Mouse (Mus musculus) naive thymus-derived CD4-positive, alpha-beta T cell, adult 2 months (primary cell): ENCODE measurements at regions not wholly inside any gene's neighbourhood (a gene's known extent, or its start where the extent isn't known, plus 50 kb on each side); places are given as distances from the start of the nearest gene placed in this dataset.
A peak's percentile ranks its signal among the peaks of the same experiment; 100 is the strongest.

ENCODE experiments used
- DNase-seq: peaks from one replicate; pipeline ENCODE4 v3.0.0-alpha.2; 2011; ENCODE audit warnings: low read depth

DNA sequence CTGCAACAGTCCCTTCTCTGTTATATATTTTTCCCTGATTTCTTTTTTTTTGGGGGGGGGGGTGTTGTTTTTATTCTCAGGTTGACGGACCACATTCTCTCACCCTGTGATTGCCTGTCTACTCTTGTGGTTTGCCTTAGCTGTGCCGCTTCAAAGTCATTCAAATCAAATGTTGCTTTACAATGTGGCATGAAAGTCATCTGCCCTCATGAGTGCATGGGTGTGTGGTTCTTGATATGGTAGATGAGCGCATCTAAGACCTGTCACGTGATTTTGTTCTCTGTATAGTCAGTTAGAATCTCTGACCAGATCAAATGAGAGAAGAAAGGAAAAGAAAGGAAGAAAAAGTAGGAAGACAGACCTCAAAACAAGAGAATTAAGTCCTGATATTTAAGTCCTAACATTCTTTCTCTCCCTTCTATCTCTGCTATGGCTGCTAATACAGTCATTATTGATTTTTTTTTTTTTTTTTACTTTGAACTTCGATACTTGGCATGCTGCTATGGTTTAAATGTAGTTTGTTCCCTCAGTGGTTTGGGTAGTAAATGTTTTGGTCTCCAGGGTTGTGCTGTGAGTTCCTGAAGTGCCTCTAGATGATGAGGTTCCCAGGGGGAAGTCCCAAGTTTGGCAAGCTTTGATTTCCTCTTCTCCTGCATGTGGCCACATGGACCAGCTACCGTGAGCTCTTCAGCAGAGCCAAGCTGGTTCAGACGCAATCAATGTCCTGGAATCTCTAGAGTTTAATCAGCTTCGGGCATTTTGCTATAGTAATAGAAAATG is 91.2 kb upstream of the Npas2 start:
- peak; percentile 68 for DNase-seq

- no peak for DNase-seq
Measured at GRCm38 (mm10) chr1:39102989-39103910, 90.3 kb upstream of the Npas2 start.

GRCm38 (mm10) chr1:39105546-39106371 is 87.8 kb upstream of the Npas2 start:
- peak; percentile 39 for DNase-seq

GRCm38 (mm10) chr1:39106372-39106643 is 87.2 kb upstream of the Npas2 start:
- DNase-seq: no peak

DNA sequence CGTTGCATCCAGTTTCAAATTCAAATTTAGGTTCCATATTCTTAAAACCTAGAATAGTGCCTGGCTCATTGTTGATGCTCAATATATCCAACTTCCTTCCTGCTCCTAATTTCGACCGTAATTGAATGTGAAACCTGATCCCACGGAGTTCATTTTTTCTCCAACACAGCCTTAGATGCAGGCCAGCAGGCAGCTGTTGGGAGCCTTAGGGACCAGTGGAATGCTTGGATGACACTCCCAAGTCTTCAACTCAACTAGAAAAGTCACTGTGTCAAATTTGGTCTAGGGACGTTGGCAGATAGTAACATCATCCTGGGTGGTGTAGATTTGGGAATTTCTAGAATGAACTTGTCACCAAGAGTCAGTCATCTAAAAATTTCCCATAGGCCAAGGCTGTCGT is 86.9 kb upstream of the Npas2 start:
- no peak for DNase-seq

GRCm38 (mm10) chr1:39116319-39116718 is 77.2 kb upstream of the Npas2 start:
- no peak for DNase-seq

DNA sequence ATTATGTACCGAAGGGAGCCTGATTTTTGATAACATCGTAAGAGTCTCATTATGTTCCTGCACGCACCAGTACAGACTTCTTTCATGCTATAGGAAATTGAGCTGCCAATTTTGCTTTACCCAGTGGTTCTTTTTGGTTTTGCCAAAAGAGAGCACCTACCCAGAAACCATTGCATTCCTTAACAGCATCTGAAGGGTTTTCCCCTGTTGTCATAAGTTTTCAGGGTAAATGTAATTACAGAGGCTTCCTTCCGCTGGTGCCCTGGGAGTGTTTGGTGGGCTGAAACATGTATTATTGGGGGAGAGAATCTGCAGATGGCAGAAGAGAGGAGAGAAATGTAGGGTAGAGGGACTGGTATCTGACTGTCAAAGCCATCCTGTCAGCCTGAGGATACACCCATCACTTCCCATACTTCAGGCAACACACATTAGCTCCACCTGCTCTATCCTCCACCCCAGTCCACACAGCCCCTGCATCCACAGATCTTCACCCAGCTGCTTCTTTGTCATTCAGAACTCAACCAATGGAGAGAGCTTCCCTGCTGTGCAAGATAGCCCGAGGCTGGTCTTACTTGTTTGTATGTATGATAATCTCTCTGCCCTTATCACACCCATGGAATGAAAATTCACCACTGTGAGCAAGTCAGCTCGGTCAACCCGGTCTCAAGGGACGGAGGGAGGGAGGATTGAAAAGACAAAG is 71.1 kb upstream of the Npas2 start:
- no peak for DNase-seq

DNA sequence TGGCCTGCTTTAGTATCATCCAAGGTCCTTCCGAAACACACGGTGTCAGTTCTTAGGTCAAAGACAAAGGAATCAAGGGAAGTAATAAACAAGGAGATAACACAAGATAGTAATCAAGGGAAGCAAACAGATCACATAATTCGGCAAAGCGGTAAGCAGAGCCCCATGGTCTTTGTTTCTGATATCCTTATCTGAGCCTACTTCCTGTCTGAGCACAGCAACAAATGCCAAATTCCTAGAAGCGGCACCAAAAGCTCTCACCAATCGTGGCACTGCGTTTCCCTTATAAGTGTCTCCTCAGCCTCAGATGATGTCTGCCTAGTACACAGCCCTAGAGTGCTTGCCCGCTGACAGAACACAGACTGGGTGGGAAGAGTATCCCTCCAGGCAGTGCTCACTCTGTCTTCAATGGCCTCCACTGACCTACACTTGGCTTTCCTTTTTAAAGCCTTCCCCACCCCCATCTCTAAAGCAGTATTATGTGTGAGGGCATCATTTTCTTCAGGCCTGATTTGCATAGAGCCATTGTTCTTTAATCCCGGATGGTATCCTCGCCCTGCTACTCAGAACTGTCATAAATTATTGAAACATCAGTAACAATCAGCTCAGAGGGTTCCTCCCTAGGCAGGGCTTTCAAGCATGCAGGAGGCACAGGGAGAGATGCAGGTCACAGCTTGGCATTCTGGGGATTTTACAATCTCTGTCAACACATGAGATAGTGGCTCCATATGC is 70.3 kb upstream of the Npas2 start:
- peak; percentile 46 for DNase-seq

DNA sequence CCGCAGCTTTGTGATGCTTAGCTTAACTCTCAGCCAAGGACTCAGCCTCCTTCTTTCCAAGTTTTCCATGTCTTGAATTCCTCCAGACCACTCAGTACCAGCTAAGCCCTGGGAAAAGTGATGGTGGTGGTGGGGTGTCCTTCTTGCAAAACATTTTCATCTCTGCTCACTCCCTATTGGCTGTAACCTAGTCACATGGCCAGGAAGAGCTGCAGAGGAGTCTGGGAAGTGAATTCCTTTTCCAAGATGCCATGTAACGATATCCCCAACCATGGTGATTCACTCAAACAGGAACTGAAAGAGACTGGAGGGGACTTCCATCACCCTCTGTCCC is 69.8 kb upstream of the Npas2 start:
- no peak for DNase-seq

- no peak for DNase-seq
Measured at GRCm38 (mm10) chr1:39134521-39134920, 59.0 kb upstream of the Npas2 start.

GRCm38 (mm10) chr1:39143054-39143453 is 50.5 kb upstream of the Npas2 start:
- DNase-seq: no peak

DNA sequence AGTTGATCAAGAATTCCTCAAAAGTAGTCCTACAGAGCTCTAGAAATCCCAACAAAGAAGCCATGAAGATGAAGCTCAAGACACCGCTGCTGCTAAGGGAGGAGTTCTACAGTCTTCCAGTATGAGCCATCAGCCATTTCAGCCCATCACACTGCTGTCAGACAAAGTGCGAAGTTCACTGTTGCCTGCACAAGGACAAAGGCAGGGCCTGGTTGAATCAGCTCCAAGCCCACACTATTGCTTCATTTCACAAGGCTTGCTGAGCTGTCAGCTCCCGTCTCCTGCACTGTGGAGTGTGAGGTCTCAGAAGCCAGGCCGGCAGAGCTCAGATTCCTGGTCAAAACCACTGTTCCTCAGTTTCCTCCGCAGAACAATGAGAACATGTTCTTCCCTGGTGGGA is 49.9 kb upstream of the Npas2 start:
- DNase-seq: no peak
